Mouse (Mus musculus) stomach, postnatal 0 days (tissue): Measurements from ENCODE around the gene Mrpl53.
"Not testable (repeated sequence)": the region's sequence is repeated elsewhere in the genome, so short reads cannot be mapped to it uniquely, and the experiment has no call there.

Experiments used
- CTCF ChIP-seq: IDR thresholded peaks from 2 replicates; pipeline ENCODE4 v1.5.1; 2016; ENCODE audit warnings: antibody characterized with exemption, low read depth, mild to moderate bottlenecking, moderate library complexity
- EP300 ChIP-seq: optimal IDR thresholded peaks from 2 replicates; pipeline ENCODE3; 2016; ENCODE audit warnings: antibody characterized with exemption

DNA sequence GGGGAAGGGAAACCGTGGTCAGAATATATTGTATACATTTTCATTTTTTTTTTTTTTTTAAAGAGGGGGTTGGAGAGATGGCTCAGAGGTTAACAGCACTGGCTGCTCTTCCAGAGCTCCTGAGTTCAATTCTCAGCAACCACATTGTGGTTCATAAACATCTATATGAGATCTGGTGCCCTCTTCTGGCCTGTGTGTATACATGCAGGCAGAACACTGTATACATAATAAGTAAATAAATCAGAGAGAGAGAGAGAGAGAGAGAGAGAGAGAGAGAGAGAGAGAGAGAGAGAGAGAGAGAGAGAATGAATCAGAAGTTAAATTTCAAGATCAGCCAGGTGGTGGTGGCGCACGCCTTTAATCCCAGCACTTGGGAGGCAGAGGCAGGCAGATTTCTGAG, 50.6 kb downstream of the Mrpl53 start:
- TF ChIP-seq CTCF: peak; percentile 79
- not testable (repeated sequence) for TF ChIP-seq EP300
